Mouse (Mus musculus): ENCODE measurements around the gene Sycn. TPM values are rescaled to one million over a fixed set of nuclear protein-coding genes. Genes with fewer than 3 reads are reported as not detected.

Gene Sycn
- total and polyA plus RNA-seq, 3 experiments, result not detected

- H3K4me3 ChIP-seq (ENCODE audit: control insufficient read depth in 1 of 2, insufficient read depth in 1 of 2, low read depth in 2 of 2, low read length in 2 of 2), result no peak overlapping the region
- H3K27me3 ChIP-seq (ENCODE audit: control insufficient read depth in 1 of 2, insufficient read depth in 2 of 2, low read length in 2 of 2), result no peaks in the 10 kb centered on the region; a peak in 1 of 4 replicates
- 0 out of 4 replicates have a peak, but pooled peaks cover 0 to 3% of the 10 kb centered on the region in 2 experiments for H3K4me1 ChIP-seq (ENCODE audit: control insufficient read depth in 1 of 2, insufficient read depth in 2 of 2, low read length in 2 of 2)
- no peak for TF ChIP-seq ZMIZ1 (IDR thresholded peaks at IDR 0.05; ENCODE audit: low read depth, low read length)
- no peak for TF ChIP-seq MXI1 (IDR thresholded peaks at IDR 0.05; ENCODE audit: low read depth, low read length)
- TF ChIP-seq ETS1 (IDR thresholded peaks at IDR 0.05; ENCODE audit: low read depth, low read length), result no peak
- TF ChIP-seq JUND (IDR thresholded peaks at IDR 0.05; ENCODE audit: low read depth, low read length), result no peak
- TF ChIP-seq TAL1 (IDR thresholded peaks at IDR 0.05; ENCODE audit: low read length), result no peak
- TF ChIP-seq MAZ (IDR thresholded peaks at IDR 0.05; ENCODE audit: low read depth, low read length), result no peak
- TF ChIP-seq MYC (IDR thresholded peaks at IDR 0.05; ENCODE audit: low read depth, low read length), result no peak
- no peak for TF ChIP-seq RAD21 (IDR thresholded peaks at IDR 0.05; ENCODE audit: low read depth, low read length)
- DNase-seq (ENCODE audit: low read depth, low spot score), result no peak
- H3K79me2 ChIP-seq (ENCODE audit: control insufficient read depth, insufficient read depth, low read length, poor library complexity), result no peaks in the 10 kb centered on the region
- no peak overlapping the region for H3K9ac ChIP-seq (ENCODE audit: control insufficient read depth, low read depth, low read length, poor library complexity, severe bottlenecking)
- H3K27ac ChIP-seq (ENCODE audit: control insufficient read depth, low read depth, low read length), result no peak overlapping the region
- no peaks in the 10 kb centered on the region for H3K36me3 ChIP-seq (ENCODE audit: control insufficient read depth in 1 of 2, insufficient read depth in 2 of 2, low read length in 2 of 2)
- no peaks in the 10 kb centered on the region for H3K9me3 ChIP-seq (replicated peaks; ENCODE audit: insufficient read depth, low read length)
Observed at GRCm38 (mm10) chr7:28544051-28544601, 3.4 kb downstream of the Sycn start.

- Histone ChIP-seq H3K9ac (ENCODE audit: control insufficient read depth, low read depth, low read length, poor library complexity, severe bottlenecking) (no peak overlapping the region), H3K9me3 (replicated peaks; ENCODE audit: insufficient read depth, low read length) (no peaks in the 10 kb centered on the region), H3K36me3 (ENCODE audit: control insufficient read depth in 1 of 2, insufficient read depth in 2 of 2, low read length in 2 of 2) (no peaks in the 10 kb centered on the region), H3K79me2 (ENCODE audit: control insufficient read depth, insufficient read depth, low read length, poor library complexity) (no peaks in the 10 kb centered on the region), H3K27me3 (ENCODE audit: control insufficient read depth in 1 of 2, insufficient read depth in 2 of 2, low read length in 2 of 2) (no peaks in the 10 kb centered on the region; a peak in 1 of 4 replicates), H3K4me3 (ENCODE audit: control insufficient read depth in 1 of 2, insufficient read depth in 1 of 2, low read depth in 2 of 2, low read length in 2 of 2) (no peak overlapping the region), H3K4me1 (ENCODE audit: control insufficient read depth in 1 of 2, insufficient read depth in 2 of 2, low read length in 2 of 2) (0 out of 4 replicates have a peak, but pooled peaks cover 0 to 3% of the 10 kb centered on the region in 2 experiments), H3K27ac (ENCODE audit: control insufficient read depth, low read depth, low read length) (no peak overlapping the region)
- DNase-seq (ENCODE audit: low read depth, low spot score), result no peak
- TF ChIP-seq TAL1 (IDR thresholded peaks at IDR 0.05; ENCODE audit: low read length) (no peak), UBTF (IDR thresholded peaks at IDR 0.05; ENCODE audit: borderline replicate concordance, insufficient read depth, low read depth, low read length) (no peak), ZNF384 (IDR thresholded peaks at IDR 0.05; ENCODE audit: low read depth, low read length) (peak; percentile 52), TCF12 (IDR thresholded peaks at IDR 0.05; ENCODE audit: low read depth, low read length) (no peak), POLR2AphosphoS5 (IDR thresholded peaks at IDR 0.05; ENCODE audit: borderline replicate concordance, low read depth, low read length) (no peak), MEF2A (IDR thresholded peaks at IDR 0.05; ENCODE audit: extremely low read depth, insufficient replicate concordance, low read depth, low read length, poor library complexity, severe bottlenecking) (no peak)
Observed at GRCm38 (mm10) chr7:28545048-28545890, 4.6 kb downstream of the Sycn start.

Data from MEL (cell line).